Mouse (Mus musculus) G1E (cell line): ENCODE measurements around the gene Arid5b. TPM values are rescaled to one million over a fixed set of nuclear protein-coding genes. Genes with fewer than 3 reads are reported as not detected.

Experiments used
- ATAC-seq: 2 replicates; pipeline ENCODE4 v1.8.0; 2016; ENCODE audit warnings: mild to moderate bottlenecking; ENCODE audit not compliant: insufficient number of reproducible peaks, poor library complexity, low FRiP score, severe bottlenecking; ENCODE audit errors: extremely low read depth
- DNase-seq: peaks from one replicate; pipeline ENCODE4 v3.0.0; 2012; ENCODE audit warnings: low spot score
- H3K27me3 ChIP-seq: 2 replicates; pipeline ENCODE4 v1.6.1; 2012; ENCODE audit warnings: mild to moderate bottlenecking, low read length, inconsistent platforms; ENCODE audit not compliant: insufficient read depth
- H3K36me3 ChIP-seq: replicated peaks from 2 replicates; pipeline ENCODE3; 2012; ENCODE audit warnings: mild to moderate bottlenecking, inconsistent platforms
- H3K4me1 ChIP-seq: 2 replicates; pipeline ENCODE4 v1.6.1; 2012; ENCODE audit warnings: low read depth, low read length, inconsistent platforms, mixed read lengths; ENCODE audit not compliant: insufficient read depth
- H3K4me3 ChIP-seq: 2 replicates; pipeline ENCODE4 v1.5.1; 2012; ENCODE audit warnings: low read depth, mild to moderate bottlenecking, inconsistent platforms, low read length, moderate library complexity, mixed read lengths
- H3K9me3 ChIP-seq: replicated peaks from 2 replicates; pipeline ENCODE4 v1.6.1; 2012; ENCODE audit warnings: inconsistent platforms
- CTCF ChIP-seq: IDR thresholded peaks from 2 replicates; pipeline ENCODE4 v1.5.1; 2012; ENCODE audit warnings: low read depth, low read length, inconsistent platforms, mixed read lengths
- GATA1 ChIP-seq: IDR thresholded peaks from 2 replicates; pipeline ENCODE4 v1.6.1; 2012; ENCODE audit warnings: borderline replicate concordance, low read length, inconsistent platforms, mixed read lengths
- GATA2 ChIP-seq: IDR thresholded peaks from 2 replicates; pipeline ENCODE4 v1.6.1; 2012; ENCODE audit warnings: low read depth, low read length, inconsistent platforms, borderline replicate concordance
- POLR2AphosphoS5 ChIP-seq: IDR thresholded peaks from 2 replicates; pipeline ENCODE4 v1.6.1; 2012; ENCODE audit warnings: low read depth, low read length, inconsistent platforms; ENCODE audit not compliant: insufficient replicate concordance
- TAL1 ChIP-seq: conservative IDR thresholded peaks from 2 replicates; pipeline ENCODE4 v1.6.1; 2012; ENCODE audit warnings: low read depth, low read length, inconsistent platforms, mixed read lengths
- polyA plus RNA-seq: library from polyadenylated mRNA; stranded (reverse); fragments of >175 nt; gene quantifications from 2 replicates; pipeline ENCODE4 v1.2.3, GENCODE M21; 2012
- total RNA-seq, 2 experiments: library from RNA; stranded (forward) in 1 of 2; stranded (reverse) in 1 of 2; fragments of 200-1000 nt in 1 of 2; fragments of >200 nt in 1 of 2; fragmentation: Nextera tagmentation in 1 of 2; gene quantifications; 2 replicates each; pipeline ENCODE4 v1.2.3; 2014 to 2017

Gene Arid5b
- total and polyA plus RNA-seq, 3 experiments = 0.16 TPM; not detected in 2

DNA sequence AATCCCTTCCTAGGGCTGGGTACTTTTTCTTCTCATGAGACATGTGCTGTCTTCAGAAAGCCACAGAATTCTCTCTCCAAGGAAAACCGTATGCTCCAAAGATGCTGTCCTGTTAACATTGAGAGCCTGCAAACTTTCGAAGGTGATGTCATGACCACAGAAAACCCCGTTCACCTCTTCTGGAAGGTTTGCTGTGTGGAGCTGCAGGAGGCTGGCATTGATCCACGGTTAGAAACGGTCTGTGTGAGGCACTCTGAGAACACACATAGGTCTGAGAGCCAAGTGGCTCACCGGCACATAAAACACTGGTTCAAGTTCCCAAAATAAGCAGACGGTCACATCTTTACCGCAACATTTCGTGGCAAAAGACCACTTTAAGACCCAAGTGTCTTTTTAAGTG is 145.9 kb downstream of the Arid5b start:
- no peaks in the 10 kb centered on the region for H3K36me3 ChIP-seq
- TF ChIP-seq TAL1 = no peak
- no peak for TF ChIP-seq GATA1
- no peak for TF ChIP-seq POLR2AphosphoS5
- TF ChIP-seq GATA2 = no peak
- no peak for TF ChIP-seq CTCF
- H3K4me3 ChIP-seq = no peak overlapping the region

DNA sequence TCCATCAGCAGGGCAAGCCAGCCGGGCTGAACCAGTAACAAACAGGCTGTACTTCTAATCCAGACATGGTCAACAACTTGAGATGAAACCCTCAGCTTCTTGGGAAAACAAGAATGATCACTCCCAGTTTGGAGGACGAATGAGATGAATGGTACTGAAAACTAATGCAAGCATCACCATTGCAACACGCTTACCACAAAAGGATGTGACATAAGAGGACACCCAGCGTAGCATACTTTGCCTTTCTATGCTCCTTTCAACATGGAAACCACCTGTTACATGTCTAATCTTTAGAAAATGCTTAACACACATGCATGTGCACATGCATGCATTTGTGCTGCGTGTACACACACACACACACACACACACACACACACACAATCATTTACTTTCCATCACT is 146.4 kb downstream of the Arid5b start:
- H3K27me3 ChIP-seq = no peaks in the 10 kb centered on the region
- TF ChIP-seq CTCF (no peak), GATA2 (no peak)
- H3K36me3 ChIP-seq = no peaks in the 10 kb centered on the region
- peaks cover 48% of the 10 kb centered on the region for H3K9me3 ChIP-seq
- no peak for DNase-seq
- ATAC-seq = no peak
- no peaks in the 10 kb centered on the region for H3K4me1 ChIP-seq
- H3K4me3 ChIP-seq = no peak overlapping the region

More for the DNA sequence above, 145.9 kb downstream of the Arid5b start:
- no peak for ATAC-seq
- DNase-seq = no peak
- peaks cover 48% of the 10 kb centered on the region for H3K9me3 ChIP-seq
- H3K4me1 ChIP-seq = no peaks in the 10 kb centered on the region
- no peaks in the 10 kb centered on the region for H3K27me3 ChIP-seq

DNA sequence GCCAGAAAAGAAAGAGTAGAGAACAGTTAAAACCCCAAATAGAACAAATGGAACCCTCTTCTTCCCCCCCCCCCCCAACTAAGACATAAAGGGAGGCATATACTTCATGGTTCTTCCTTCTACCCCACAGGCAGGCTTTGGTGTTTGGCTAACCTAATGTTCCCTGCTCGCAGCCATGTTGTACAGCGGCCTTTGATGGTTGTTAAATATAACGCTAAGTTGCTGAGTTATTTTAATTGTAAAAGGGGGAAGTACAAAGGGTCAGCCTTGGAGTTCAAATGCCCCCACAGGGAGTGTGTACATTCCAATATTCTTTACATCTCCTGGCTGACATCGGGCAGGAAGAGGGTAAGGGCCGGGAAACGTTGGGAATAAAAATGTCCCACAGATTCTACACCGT is 148.9 kb downstream of the Arid5b start:
- H3K4me3 ChIP-seq = no peak overlapping the region
- ATAC-seq = no peak
- no peaks in the 10 kb centered on the region for H3K27me3 ChIP-seq
- H3K36me3 ChIP-seq = no peaks in the 10 kb centered on the region
- H3K9me3 ChIP-seq = peaks cover 38% of the 10 kb centered on the region
- DNase-seq = no peak
- no peaks in the 10 kb centered on the region for H3K4me1 ChIP-seq
- TF ChIP-seq CTCF (no peak), TAL1 (no peak)

DNA sequence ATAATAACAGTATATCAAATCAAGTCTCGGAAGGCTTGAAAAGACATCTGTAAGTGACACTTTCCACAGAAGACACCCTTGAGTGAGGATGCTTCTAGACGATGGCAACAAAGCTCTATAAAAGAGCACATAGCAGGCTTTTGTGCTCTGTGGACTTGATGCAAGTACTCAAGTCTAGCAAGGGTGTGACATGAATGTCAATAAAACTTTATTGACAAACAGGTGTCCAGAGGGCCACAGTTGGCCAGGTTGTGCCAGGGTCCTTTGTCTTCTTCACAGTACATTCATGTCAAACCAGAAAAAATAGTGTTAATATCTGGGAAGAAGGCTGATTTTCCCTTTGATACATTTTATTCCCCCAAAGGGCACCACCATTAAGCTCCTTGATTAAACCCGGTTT is 149.5 kb downstream of the Arid5b start:
- DNase-seq (no peak), ATAC-seq (no peak)
- no peak overlapping the region for H3K4me3 ChIP-seq
- no peaks in the 10 kb centered on the region for H3K4me1 ChIP-seq
- no peak for TF ChIP-seq GATA1
- TF ChIP-seq CTCF = no peak
- no peak for TF ChIP-seq TAL1
- no peak for TF ChIP-seq POLR2AphosphoS5
- TF ChIP-seq GATA2 = no peak
- peaks cover 39% of the 10 kb centered on the region for H3K9me3 ChIP-seq
- H3K27me3 ChIP-seq = no peaks in the 10 kb centered on the region
- H3K36me3 ChIP-seq = no peaks in the 10 kb centered on the region

DNA sequence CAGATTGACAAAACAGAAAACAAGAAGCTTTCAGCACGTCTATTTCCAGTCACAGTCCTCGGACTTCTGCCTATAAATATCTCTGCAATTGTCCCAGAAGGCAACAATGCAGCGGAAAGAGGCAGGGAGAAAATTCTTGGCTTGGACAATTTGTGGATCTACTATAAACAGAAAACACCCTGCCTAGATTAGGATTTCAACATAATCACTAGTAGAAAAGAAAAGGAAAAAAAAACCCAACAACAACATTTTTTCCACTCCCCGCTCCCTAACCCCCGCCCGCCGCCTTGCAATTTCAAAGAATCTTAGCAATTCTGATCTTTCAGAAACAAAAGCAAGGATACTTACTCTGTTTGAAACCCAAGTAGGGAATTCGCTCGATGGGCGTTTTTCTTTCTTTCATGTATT is 150.1 kb downstream of the Arid5b start:
- Histone ChIP-seq H3K9me3 (peaks cover 38% of the 10 kb centered on the region), H3K4me3 (no peak overlapping the region), H3K36me3 (no peaks in the 10 kb centered on the region), H3K4me1 (no peaks in the 10 kb centered on the region), H3K27me3 (no peaks in the 10 kb centered on the region)
- DNase-seq (no peak), ATAC-seq (no peak)
- TF ChIP-seq TAL1 = no peak
- no peak for TF ChIP-seq CTCF
- TF ChIP-seq GATA2 = no peak
- TF ChIP-seq GATA1 = no peak
- TF ChIP-seq POLR2AphosphoS5 = no peak

DNA sequence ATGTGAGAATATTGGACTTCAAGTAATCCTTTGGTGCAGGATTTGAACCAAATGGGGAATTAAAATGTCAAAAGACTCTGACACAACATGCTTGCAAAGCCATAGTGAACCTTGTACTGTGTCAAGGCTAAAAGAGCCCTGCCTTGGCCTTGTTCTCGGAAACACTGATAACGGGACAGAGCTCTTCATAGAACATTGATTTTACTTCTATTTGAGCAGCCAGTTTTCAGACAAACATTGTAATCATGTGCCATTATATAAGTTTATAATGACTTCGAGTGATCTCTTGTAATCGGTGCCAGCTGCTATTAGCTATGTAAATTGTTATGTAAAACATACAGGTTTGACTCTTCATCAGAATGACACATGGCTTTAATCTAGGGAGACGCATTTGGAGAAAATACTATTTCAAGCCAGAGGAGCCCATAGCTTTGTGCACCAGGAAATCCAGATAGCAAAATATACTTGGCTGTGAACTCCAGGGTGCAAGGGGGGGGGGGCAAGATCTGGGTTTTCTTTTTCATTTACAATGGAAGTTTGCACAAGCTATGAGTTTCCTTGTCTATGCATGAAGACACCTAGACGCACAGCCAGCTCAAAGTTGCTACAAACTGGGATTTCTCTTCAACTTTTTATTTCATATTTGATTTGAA is 150.8 kb downstream of the Arid5b start:
- DNase-seq (no peak), ATAC-seq (no peak)
- Histone ChIP-seq H3K4me3 (no peak overlapping the region), H3K4me1 (no peaks in the 10 kb centered on the region), H3K27me3 (no peaks in the 10 kb centered on the region), H3K9me3 (peaks cover 31% of the 10 kb centered on the region), H3K36me3 (no peaks in the 10 kb centered on the region)
- no peak for TF ChIP-seq GATA1

DNA sequence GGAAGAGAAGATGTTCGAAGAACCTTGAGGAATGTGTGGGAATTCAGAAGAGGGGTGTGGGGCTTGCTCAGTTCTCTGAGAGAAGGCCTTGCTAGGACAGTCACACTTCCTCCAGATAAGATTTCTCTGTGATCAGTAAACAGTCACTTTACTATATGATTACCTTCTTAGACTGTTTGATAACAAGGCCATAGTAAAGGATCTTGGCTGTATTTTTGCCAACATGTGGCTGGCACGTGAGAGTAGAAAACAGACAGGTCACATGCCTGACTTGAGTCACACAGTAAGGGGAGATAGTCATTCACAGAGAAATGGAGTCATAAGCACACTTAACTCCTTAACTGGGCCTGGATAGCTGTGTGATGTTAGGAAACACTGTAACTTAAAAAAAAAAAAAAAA is 151.4 kb downstream of the Arid5b start:
- ATAC-seq (no peak), DNase-seq (no peak)
- peaks cover 26% of the 10 kb centered on the region for H3K9me3 ChIP-seq
- no peaks in the 10 kb centered on the region for H3K36me3 ChIP-seq
- no peaks in the 10 kb centered on the region for H3K4me1 ChIP-seq
- TF ChIP-seq GATA1 (no peak), GATA2 (no peak), POLR2AphosphoS5 (no peak), CTCF (no peak), TAL1 (no peak)
- H3K27me3 ChIP-seq = no peaks in the 10 kb centered on the region
- no peak overlapping the region for H3K4me3 ChIP-seq
